Mouse (Mus musculus) ES-Bruce4 (cell line): Measurements from ENCODE around the gene Il25.

Experiments
- CTCF ChIP-seq: IDR thresholded peaks from one replicate; pipeline ENCODE4 v1.8.1; 2011; ENCODE audit warnings: low read depth, low read length
- POLR2A ChIP-seq: IDR thresholded peaks from one replicate; pipeline ENCODE4 v1.8.1; 2011; ENCODE audit warnings: low read length; ENCODE audit not compliant: insufficient read depth

DNA sequence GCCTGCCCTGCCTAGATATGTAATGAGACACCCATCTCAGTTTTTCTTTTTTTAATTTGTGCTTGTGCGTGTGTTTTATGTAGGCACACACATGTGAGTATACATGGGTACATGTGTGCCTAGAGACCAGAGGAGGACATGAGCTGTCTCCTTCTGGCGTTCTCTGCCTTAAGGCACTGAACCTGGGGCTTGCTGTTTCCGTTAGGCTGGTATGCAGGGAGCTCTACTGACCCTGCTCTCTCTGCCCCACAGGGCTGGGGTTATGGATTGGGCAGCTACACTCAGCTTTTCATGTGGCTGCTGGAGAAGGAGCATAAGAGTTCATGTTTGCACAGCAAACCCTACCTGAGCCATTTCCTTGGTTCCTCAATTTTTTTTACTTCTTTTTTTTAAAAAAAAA is 22.0 kb downstream of the Il25 start:
- no peak for TF ChIP-seq POLR2A
- TF ChIP-seq CTCF = no peak
